In the genomic region with DNA sequence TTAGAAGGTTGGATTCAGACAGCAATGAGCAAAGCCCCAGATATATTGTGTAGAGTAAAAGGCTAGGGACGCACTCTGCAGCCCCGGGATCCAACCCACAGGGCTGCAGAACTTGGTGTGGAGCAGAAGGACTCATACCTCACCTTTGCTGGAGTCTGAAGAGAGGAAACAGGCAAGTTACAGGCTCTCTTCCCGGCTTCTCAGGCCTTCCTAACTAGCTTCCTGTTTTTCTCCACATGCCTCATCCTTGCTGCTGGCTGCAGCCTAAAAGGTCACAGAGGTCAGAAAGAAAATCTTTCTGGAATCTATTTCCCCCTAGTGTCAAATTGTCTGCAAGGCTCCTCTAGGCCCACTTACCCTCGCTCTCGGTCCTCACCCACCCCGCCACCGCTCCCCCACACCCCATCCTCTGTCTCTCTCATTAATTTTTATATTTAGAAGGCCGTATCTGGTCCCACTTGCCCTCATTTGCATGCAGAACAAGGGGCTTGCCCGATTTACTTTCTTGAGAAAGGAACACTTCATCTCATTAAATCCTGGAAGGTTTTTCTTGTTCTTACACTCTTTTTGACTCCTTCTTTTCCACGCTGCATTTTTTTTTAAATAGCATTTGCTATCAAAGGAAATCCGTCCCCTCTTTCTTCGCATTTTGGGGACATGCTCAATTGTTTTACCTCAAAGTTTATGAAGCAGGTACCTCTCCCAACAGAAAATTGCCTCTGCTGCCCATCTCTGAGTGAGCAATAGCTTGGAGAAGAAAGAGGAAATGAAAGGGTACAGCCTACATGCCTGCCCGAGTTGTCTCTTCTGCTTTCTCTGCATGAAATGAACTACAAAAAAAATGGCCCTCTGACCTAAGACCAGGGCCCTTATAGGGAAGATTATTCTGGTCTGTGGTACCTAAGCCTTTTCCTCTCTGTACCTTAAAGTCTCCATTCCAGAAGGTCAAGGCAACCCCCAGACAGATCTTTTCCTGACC, we compare ENCODE assay signal across 11 mouse cellular contexts. TPM values are rescaled to one million over a fixed set of nuclear protein-coding genes. Genes with fewer than 3 reads are reported as not detected.
A peak's percentile ranks its signal among the peaks of the same experiment; 100 is the strongest.
DNase-seq lines count a peak whose midpoint lies in the region; ATAC-seq and TF ChIP-seq lines count a peak whose summit lies in the region.
"Had no signal": no experiment of that assay in that cellular context is flagged by ENCODE, and none has a peak within 500 bp of the region (broad histone marks: within the 10 kb centered on the region; RNA-seq: fewer than 3 reads in every experiment).

No protein-coding gene starts in this region.

- no peak overlapping the region for H3K9ac ChIP-seq in heart, embryonic 14.5 days (ENCODE audit: low read length)
- H3K9ac ChIP-seq in heart, embryonic 12.5 days: no peak overlapping the region
- H3K9ac ChIP-seq in intestine, postnatal 0 days (ENCODE audit: low read depth, low read length): no peak overlapping the region
- no peak overlapping the region for H3K9ac ChIP-seq in forebrain, embryonic 12.5 days

- 0 out of 4 replicates have a peak overlapping the region, but pooled peaks have one; percentile 14 to 21 for H3K27ac ChIP-seq in heart, embryonic 14.5 days (replicated peaks in 1 of 2; ENCODE audit: control insufficient read depth in 1 of 2, insufficient read depth in 1 of 2, low read depth in 2 of 2, low read length in 2 of 2)
- H3K27ac ChIP-seq in heart, embryonic 12.5 days (ENCODE audit: poor library complexity, severe bottlenecking): no peak overlapping the region
- peak overlapping the region; percentile 35; the same call in 1 of the 2 replicates for H3K27ac ChIP-seq in intestine, postnatal 0 days (ENCODE audit: low read depth, low read length)
- no peak overlapping the region for H3K27ac ChIP-seq in forebrain, embryonic 12.5 days

- no peaks in the 10 kb centered on the region for H3K36me3 ChIP-seq in heart, embryonic 14.5 days (ENCODE audit: control insufficient read depth, insufficient read depth, low read length)
- no peaks in the 10 kb centered on the region; the same call in 1 of the 2 replicates for H3K36me3 ChIP-seq in heart, embryonic 12.5 days
- 0 out of 2 replicates have a peak, but pooled peaks cover 4% of the 10 kb centered on the region for H3K36me3 ChIP-seq in intestine, postnatal 0 days (ENCODE audit: control insufficient read depth, insufficient read depth)
- 0 out of 2 replicates have a peak, but pooled peaks cover 6% of the 10 kb centered on the region for H3K36me3 ChIP-seq in forebrain, embryonic 12.5 days (replicated peaks)

- 71% methylated on average over 13 of the region's 13 CpGs for WGBS in heart, embryonic 14.5 days
- 62% methylated on average over 13 of the region's 13 CpGs for WGBS in heart, embryonic 12.5 days
- WGBS in intestine, postnatal 0 days: 73% methylated on average over 13 of the region's 13 CpGs
- WGBS in forebrain, embryonic 12.5 days: 50% methylated on average over 13 of the region's 13 CpGs

- peak; percentile 26 for DNase-seq in lung, postnatal 25 days (ENCODE audit: low spot score)
- DNase-seq in lung, adult 18-20 months: no peak
- peak; percentile 53 for DNase-seq in yolk sac, embryonic 10.5 days (ENCODE audit: low spot score)
- DNase-seq in gastrocnemius, postnatal 4 days (ENCODE audit: low spot score in 2 of 2): no peak
- DNase-seq: cerebellum, adult 8-10 months; gastrocnemius, postnatal 25 days had no signal

- peaks cover 13 to 16% of the 10 kb centered on the region in 2 experiments for H3K4me1 ChIP-seq in heart, embryonic 14.5 days (ENCODE audit: control insufficient read depth in 2 of 2, insufficient read depth in 2 of 2, low read length in 2 of 2)
- peaks cover 45% of the 10 kb centered on the region for H3K4me1 ChIP-seq in heart, embryonic 12.5 days (replicated peaks)
- no peaks in the 10 kb centered on the region; the same call in 1 of the 2 replicates for H3K4me1 ChIP-seq in intestine, postnatal 0 days (replicated peaks; ENCODE audit: control insufficient read depth, insufficient read depth, low read length)
- peaks cover 29% of the 10 kb centered on the region for H3K4me1 ChIP-seq in forebrain, embryonic 12.5 days

- TF ChIP-seq CTCF in intestine, postnatal 0 days (IDR thresholded peaks at IDR 0.05; ENCODE audit: low read depth): no peak

- no peak for ATAC-seq in heart, embryonic 14.5 days (ENCODE audit: insufficient number of reproducible peaks, insufficient read depth, low FRiP score, low read depth)
- no peak for ATAC-seq in heart, embryonic 12.5 days (ENCODE audit: insufficient number of reproducible peaks, low FRiP score)
- no peak for ATAC-seq in intestine, postnatal 0 days
- ATAC-seq in forebrain, embryonic 12.5 days (ENCODE audit: low FRiP score): no peak

- H3K4me2 ChIP-seq in heart, embryonic 14.5 days (ENCODE audit: low read length): no peak overlapping the region
- H3K4me2 ChIP-seq in heart, embryonic 12.5 days: no peak overlapping the region
- H3K4me2 ChIP-seq in intestine, postnatal 0 days (replicated peaks; ENCODE audit: low read depth): no peak overlapping the region
- H3K4me2 ChIP-seq in forebrain, embryonic 12.5 days: no peak overlapping the region

- H3K9me3 ChIP-seq in heart, embryonic 14.5 days (ENCODE audit: control insufficient read depth, low read length): no peaks in the 10 kb centered on the region
- H3K9me3 ChIP-seq in heart, embryonic 12.5 days (replicated peaks): no peaks in the 10 kb centered on the region
- H3K9me3 ChIP-seq in intestine, postnatal 0 days (ENCODE audit: control insufficient read depth): no peaks in the 10 kb centered on the region
- H3K9me3 ChIP-seq in forebrain, embryonic 12.5 days: no peaks in the 10 kb centered on the region

- no peak overlapping the region for H3K4me3 ChIP-seq in heart, embryonic 14.5 days (ENCODE audit: control insufficient read depth in 1 of 2, insufficient read depth in 1 of 2, low read depth in 1 of 2, low read length in 2 of 2)
- H3K4me3 ChIP-seq in heart, embryonic 12.5 days: no peak overlapping the region
- no peak overlapping the region for H3K4me3 ChIP-seq in intestine, postnatal 0 days (ENCODE audit: low read depth, low read length)
- H3K4me3 ChIP-seq in forebrain, embryonic 12.5 days (replicated peaks): no peak overlapping the region
- H3K4me3 ChIP-seq: erythroblast, embryonic 14.5 days had no signal

- no peaks in the 10 kb centered on the region for H3K27me3 ChIP-seq in heart, embryonic 14.5 days (ENCODE audit: control insufficient read depth, insufficient read depth, low read length)
- no peaks in the 10 kb centered on the region for H3K27me3 ChIP-seq in heart, embryonic 12.5 days (replicated peaks)
- H3K27me3 ChIP-seq in intestine, postnatal 0 days (replicated peaks; ENCODE audit: control insufficient read depth, insufficient read depth, low read length): no peaks in the 10 kb centered on the region
- H3K27me3 ChIP-seq in forebrain, embryonic 12.5 days: peaks cover 11% of the 10 kb centered on the region; the same call in 1 of the 2 replicates

RNA-seq across cellular contexts. Expression of gene Nrp2, which starts 17.9 kb away (rescaled TPM):
- polyA plus RNA-seq in heart, embryonic 14.5 days (2014; fragmentation: Nextera tagmentation; extraction: Ambion mirVana): 6.1 and 7.5 TPM in 2 replicates
- 6.0 and 6.2 TPM in 2 replicates for polyA plus RNA-seq in heart, embryonic 12.5 days (2016; fragmentation: Nextera tagmentation; extraction: Ambion mirVana)
- polyA plus RNA-seq in intestine, postnatal 0 days (2015; fragmentation: Nextera tagmentation; extraction: Ambion mirVana): 11.7 and 12.7 TPM in 2 replicates
- polyA plus RNA-seq in forebrain, embryonic 12.5 days (2016; fragmentation: Nextera tagmentation; extraction: Ambion mirVana): 31.1 and 33.1 TPM in 2 replicates
- 10 to 100 TPM; 23.2 to 24.0 TPM for total RNA-seq in gastrocnemius, postnatal 4 days (2021)

Comparison
In these comparisons a context has a peak if more than half of its experiments do, and no peak if none do; other contexts are left out.
1. H3K27ac ChIP-seq: peak in heart, embryonic 14.5 days (2 of 2) and intestine, postnatal 0 days (single experiment); none in heart, embryonic 12.5 days (single experiment) and forebrain, embryonic 12.5 days (single experiment).
2. DNase-seq: peak in lung, postnatal 25 days (single experiment) and yolk sac, embryonic 10.5 days (single experiment); none in lung, adult 18-20 months (0 of 2) and gastrocnemius, postnatal 4 days (0 of 2).